Mouse (Mus musculus) C3H10T1/2 (cell line): Measurements from ENCODE around the gene Olfr1311. TPM values are rescaled to one million over a fixed set of nuclear protein-coding genes. Genes with fewer than 3 reads are reported as not detected.

Experiments
- polyA plus RNA-seq, 2 experiments: library from polyadenylated mRNA; unstranded; fragments of >200 nt; fragmentation: generic; extraction: Trizol; gene quantifications; one replicate each; pipeline ENCODE4 v1.2.1; 2012; ENCODE audit warnings: missing spikeins in 2 of 2

Olfr1311 gene
- not detected for polyA plus RNA-seq

DNA sequence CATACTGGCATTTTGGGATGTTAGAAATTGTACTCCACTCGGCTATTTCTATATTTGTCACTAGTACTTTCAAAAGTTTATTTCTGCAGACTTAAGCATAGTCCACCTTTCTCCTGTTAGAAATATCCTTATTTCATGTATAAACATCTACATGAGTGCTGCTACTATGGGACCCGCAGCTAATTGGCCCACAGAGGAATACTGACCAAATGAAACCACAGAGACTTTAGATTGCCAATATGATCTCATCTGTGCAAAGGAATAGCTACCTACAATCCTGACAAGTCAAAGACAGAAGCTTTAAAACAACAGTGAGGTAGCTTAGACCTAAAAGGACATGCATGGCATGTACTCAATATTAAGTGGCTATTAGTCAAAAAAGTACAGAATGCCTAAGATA lies at the start of gene Olfr1311:
Gene Olfr1311 (minus strand): TSS at position 101 of the 400 bp plus-strand sequence.

DNA sequence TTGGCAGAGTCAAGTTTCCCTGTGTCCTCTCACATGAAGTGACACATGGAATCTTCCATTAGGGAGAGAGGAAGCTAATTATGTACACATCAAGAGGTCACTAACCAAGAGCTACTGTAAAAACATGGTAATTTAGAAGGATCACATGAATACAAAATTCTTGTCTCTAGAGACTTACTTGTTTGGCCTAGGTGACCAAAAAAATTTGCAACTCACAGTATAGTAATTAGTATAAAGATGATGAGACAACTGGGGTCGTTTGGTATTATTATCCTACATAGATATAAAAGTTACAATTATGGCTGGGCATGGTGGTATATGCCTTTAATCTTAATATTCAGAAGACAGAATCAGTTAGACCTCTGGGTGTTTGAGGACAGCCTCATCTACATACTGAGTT lies 25.9 kb upstream of the Olfr1311 start, which contains the start of gene Olfr1312:
Gene Olfr1312 (minus strand): TSS at position 101 of the 400 bp plus-strand sequence.

DNA sequence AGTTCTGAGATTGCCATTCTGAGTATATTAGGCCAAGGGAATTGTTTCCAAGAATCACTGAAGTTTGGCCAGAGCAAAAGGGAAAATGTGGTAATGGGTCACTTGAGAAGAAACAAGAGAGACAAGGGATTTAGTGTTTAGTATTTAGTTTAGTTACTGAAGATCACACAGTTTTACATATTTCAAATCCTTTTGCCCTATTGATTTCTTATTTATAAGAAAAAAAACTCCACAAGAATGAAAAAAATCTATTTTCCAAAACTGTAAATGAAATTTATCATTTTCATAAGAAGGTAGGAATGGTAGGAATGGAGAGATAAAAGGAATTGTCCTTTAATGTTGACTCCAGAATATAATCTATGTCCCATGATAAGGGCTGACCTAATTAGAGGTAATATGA lies 11.6 kb downstream of the Olfr1311 start, which contains the start of gene Olfr1310:
Gene Olfr1310 (minus strand): TSS at position 101 of the 400 bp plus-strand sequence.

DNA sequence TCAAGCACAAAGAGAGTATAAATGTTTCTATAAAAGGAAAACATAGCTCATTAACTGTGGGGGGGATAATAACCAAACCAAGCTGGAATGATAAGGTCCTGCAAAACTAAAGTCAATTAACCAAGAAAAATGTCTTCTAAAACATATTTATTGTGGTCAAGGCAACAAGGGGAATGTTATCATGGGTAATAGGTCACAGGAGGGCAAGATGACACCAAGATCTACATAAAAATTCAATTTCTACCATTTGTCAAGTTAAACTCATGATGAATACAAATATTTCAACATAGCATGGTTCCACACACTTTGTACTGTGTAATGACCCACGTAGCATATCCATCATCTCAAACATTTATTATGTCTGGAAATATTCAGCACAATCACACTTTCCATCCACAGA lies 34.0 kb downstream of the Olfr1311 start, which contains the start of gene Olfr1309:
Gene Olfr1309 (minus strand): TSS at position 101 of the 400 bp plus-strand sequence.

Other genes with a start within 250 kb of the Olfr1311 start
- gene Olfr1302, start 247.0 kb downstream of the Olfr1311 start, polyA plus RNA-seq, result not detected
- not detected for gene Olfr1303, start 204.1 kb downstream of the Olfr1311 start, polyA plus RNA-seq
- not detected for gene Olfr1305, start 147.3 kb downstream of the Olfr1311 start, polyA plus RNA-seq
- not detected for gene Olfr1306, start 108.1 kb downstream of the Olfr1311 start, polyA plus RNA-seq
- gene Olfr1307, start 75.0 kb downstream of the Olfr1311 start, polyA plus RNA-seq, result not detected
- gene Olfr1308, start 59.5 kb downstream of the Olfr1311 start, polyA plus RNA-seq, result not detected
- gene Olfr1309, start 34.1 kb downstream of the Olfr1311 start, polyA plus RNA-seq, result not detected
- not detected for gene Olfr1310, start 11.7 kb downstream of the Olfr1311 start, polyA plus RNA-seq
- not detected for gene Olfr1312, start 25.8 kb upstream of the Olfr1311 start, polyA plus RNA-seq
- gene Olfr1313, start 53.4 kb upstream of the Olfr1311 start, polyA plus RNA-seq, result not detected
- gene Olfr1314, start 72.4 kb upstream of the Olfr1311 start, polyA plus RNA-seq, result under 1 TPM; 0.02 to 0.08 TPM
- under 1 TPM in 1 of 2 experiments, not detected in 1; 0.04 TPM for gene Olfr1315-ps1, start 91.0 kb upstream of the Olfr1311 start, polyA plus RNA-seq
- gene Olfr1316, start 110.6 kb upstream of the Olfr1311 start, polyA plus RNA-seq, result under 1 TPM; 0.02 to 0.08 TPM
- under 1 TPM in 1 of 2 experiments, not detected in 1; 0.18 TPM for gene Olfr1317, start 115.9 kb upstream of the Olfr1311 start, polyA plus RNA-seq
- under 1 TPM in 1 of 2 experiments, not detected in 1; 0.18 TPM for gene Olfr1318, start 129.8 kb upstream of the Olfr1311 start, polyA plus RNA-seq
- gene Lpcat4, start 215.1 kb upstream of the Olfr1311 start, polyA plus RNA-seq, result 10 to 100 TPM in 1 of 2 experiments, 1 to 10 TPM in 1; 9.9 to 19.1 TPM
- gene Nutm1, start 234.9 kb upstream of the Olfr1311 start, polyA plus RNA-seq, result not detected
- 100 to 1,000 TPM; 102 to 154 TPM for gene Nop10, start 237.5 kb upstream of the Olfr1311 start, polyA plus RNA-seq
- 1 to 10 TPM in 1 of 2 experiments, under 1 TPM in 1; 0.42 to 5.9 TPM for gene Slc12a6, start 241.4 kb upstream of the Olfr1311 start, polyA plus RNA-seq
- gene Gm21985, start 241.9 kb upstream of the Olfr1311 start, polyA plus RNA-seq, result not detected